Mouse (Mus musculus): ENCODE measurements around the gene Vav2.

The Vav2 gene

GRCm38 (mm10) chr2:27312500-27312899, 114.3 kb downstream of the Vav2 start:
- DNase-seq, result no peak

- DNase-seq, result peak; percentile 79 to 85
Measured at GRCm38 (mm10) chr2:27311606-27312005, 115.2 kb downstream of the Vav2 start.

GRCm38 (mm10) chr2:27310908-27311307, 115.9 kb downstream of the Vav2 start:
- DNase-seq, result peak; percentile 46 to 53

DNA sequence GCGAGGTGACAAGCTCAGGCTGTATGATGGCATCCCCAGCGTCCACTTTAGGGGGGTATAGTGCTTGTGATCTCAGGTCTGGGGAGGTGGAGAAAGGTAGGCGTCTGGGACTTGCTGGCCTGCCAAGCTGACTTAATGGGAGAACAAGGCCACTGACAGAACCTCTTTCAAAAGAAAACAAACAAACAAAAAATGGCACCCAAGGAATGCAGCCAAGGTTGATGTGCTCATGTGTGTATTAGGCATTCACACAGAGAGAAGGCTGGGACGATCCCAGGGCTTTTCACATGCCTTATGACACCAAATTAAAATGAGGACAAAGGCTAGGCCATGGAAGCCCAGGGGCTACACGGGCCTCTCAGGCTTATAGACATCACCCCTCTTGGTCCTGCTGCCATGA, 116.6 kb downstream of the Vav2 start:
- no peak for DNase-seq

DNA sequence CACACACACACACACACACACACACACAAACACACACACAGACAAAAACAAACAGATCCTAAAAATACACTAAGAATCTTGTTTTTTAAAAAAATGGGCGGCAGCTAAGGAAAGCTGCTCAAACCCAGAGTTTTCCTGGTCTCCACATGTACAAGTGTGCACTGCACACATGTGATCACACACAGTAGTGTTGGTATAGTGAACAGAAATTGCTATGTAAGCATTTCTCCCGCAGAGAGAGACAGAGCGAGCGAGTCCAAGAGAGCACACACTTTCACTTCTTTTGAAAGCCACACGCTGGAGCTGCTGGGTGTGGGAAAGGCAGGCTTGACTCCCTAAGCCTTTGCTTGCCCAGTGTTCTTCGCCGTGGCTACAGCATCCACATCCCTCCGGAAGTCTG, 120.2 kb downstream of the Vav2 start:
- no peak for DNase-seq

DNA sequence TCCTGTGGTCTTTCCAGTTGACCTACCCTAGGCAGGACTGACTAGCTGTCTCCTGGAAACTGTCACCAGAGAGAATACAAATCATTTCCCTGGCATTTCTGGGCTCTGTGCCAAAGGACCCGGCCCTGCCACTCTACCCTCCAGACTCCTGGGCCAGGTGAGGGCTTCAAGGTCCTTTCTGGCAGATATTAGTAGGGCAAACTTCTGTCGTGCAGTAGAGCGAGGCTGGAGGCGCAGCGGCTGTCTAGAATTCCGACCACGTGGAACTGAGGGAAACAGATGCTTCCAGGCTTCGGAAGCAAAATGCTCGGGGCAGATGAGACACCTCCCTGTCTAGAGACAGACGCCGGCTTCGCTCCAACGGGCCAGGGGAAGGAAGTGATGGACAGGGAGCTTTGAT, 122.1 kb downstream of the Vav2 start:
- peak; percentile 37 to 40 for DNase-seq

DNA sequence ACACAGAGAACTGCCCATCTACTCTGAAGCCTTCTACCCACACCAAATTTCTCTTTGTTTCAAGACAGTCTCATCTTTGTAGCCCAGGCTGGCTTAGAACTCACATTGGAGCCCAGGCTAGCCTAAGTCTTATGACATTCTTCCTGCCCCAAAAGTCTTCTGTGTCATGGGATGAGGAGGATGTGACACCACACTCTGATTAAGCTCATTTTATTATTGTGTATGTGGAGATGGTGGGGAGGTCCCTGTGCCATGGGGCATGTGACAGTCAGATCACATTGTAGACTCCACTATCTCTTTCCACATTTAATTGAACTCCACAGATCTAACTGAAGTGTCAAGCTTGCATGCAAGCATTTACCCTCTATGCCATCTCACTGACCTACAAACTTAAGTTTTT, 122.8 kb downstream of the Vav2 start:
- peak; percentile 40 to 48 for DNase-seq

GRCm38 (mm10) chr2:27301444-27302111, 125.3 kb downstream of the Vav2 start:
- DNase-seq, result no peak

DNA sequence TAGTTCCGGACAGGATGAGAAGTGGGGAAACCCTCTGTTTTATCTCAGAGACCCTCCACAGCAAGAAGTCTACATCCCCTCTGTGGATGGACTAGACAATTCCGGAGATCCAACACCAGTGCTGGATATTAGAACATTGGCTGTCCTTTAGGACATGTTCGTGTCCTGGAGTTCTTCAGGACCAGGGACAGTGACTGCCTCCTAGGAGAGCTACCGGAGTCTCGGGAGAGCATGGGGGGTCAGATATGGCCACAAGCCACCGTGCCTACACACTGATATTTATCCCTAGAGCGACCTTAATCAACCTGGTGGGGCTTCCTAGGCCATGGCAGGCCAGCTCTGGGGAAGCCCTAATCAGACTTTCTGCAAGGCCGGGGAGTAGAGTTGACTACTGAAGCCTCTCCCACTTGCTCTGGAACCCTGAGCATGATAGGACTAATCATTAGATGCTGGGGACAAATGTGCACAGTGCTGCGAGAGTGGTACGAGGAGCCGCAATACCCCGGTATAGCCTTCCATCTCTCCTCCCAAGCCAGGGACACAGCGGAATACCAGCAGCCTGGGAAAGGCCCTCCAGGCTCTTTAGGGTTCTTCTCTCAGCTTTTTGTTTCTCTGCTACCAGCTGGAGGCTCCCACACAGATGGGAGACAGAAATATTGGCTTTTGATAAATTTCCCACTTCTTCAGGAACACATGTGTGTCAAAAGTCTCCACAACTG, 125.9 kb downstream of the Vav2 start:
- DNase-seq, result no peak

DNA sequence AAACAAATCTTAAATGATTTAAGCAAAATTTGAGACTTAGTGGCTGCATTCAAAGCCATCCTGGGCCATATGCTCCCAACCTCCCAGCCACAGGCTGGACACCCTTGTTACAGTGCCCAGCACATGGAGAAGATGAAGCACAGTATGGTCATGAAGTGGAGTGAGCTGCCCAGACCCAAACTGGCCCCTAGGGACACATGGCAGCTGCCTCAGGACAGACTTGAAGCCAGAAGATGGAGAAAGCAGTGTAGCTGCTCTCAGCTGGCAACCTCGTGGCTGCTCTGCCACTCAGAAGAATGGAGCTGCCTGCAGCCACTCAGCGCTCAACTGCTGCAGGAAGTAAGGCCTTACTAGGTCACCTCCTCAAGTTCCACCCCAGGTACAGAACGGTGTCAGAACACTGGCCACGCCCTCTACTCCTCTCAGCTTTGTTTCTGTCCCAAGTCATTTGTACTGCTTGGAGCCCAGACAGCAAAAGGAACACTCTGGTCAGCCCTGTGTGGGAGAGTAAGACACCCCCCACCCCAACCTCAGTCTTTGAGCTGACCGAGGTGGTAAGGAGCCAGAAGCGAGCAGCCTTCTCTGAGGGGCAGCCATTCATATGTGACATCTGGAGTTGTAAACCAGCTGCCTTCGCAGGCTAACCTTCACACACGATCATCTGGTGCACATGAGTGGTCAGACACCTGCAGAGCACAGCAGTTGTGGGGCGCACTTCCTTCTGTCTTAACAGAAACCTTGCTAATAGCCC, 130.0 kb downstream of the Vav2 start:
- DNase-seq, result peak; percentile 71 to 72

DNA sequence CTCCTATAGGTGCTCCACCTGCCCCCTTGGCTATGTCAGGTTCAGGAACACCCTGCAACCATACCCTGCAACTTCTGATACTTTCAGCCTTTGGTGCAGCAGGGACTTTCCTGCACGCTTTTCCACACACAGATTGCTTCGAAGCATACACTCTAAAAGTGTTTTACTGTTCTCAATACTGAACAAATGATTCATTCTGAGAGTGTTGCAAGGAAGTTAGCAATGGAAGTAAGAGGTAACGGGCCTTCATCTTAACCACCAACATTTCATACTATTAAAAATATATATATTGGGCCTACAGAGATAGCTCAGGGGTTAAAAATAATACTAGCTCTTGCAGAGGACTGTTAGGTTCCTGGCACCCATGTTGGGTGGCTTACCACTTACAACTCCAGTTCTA, 132.1 kb downstream of the Vav2 start:
- DNase-seq, result no peak

DNA sequence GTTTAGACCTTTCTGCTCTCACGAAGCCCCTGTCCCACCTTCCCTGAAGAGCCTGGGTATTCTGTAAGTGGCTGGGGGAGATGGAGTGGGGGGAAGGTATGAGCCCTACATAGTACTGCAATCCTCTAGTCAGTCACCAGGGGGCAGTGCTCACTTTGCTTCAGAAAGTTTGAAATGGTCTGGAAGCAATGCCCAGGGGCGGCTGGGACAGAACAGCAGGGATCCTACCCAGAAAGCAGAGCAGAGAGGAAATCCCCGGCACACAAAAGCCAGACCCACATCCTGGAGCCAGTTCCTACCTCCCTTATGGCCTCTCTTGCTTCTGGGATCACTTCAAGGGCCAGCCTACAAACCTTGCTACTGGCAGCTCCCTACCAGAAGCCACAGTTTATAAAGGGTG, 137.8 kb downstream of the Vav2 start:
- peak; percentile 87 to 90 for DNase-seq

GRCm38 (mm10) chr2:27286971-27287710, 139.7 kb downstream of the Vav2 start:
- DNase-seq, result no peak

DNA sequence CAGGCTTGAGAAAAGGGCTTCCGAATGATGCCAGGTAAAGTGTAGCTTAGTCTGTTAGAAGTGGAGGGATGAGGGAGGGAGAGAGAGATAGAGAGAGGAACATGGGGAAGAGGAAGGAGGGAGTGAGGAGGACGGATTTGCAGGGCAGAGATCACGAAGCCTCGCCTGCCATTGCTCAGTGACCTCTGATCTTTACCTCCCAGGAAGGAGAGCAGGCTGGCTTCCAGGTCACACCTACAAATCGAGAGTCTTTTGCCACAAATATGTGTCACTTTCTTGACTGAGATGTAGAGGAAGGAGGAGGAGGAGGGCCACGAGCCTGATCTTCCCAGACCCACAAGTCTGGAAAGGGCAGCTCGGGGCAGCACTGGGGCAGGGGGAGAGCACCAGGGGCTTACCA, 142.4 kb downstream of the Vav2 start:
- no peak for DNase-seq

- no peak for DNase-seq
Measured at GRCm38 (mm10) chr2:27281771-27282170, 145.1 kb downstream of the Vav2 start.

GRCm38 (mm10) chr2:27280920-27281611, 145.8 kb downstream of the Vav2 start:
- DNase-seq, result peak; percentile 87 to 88

- no peak for DNase-seq
Measured at GRCm38 (mm10) chr2:27278859-27279258, 148.0 kb downstream of the Vav2 start.

DNA sequence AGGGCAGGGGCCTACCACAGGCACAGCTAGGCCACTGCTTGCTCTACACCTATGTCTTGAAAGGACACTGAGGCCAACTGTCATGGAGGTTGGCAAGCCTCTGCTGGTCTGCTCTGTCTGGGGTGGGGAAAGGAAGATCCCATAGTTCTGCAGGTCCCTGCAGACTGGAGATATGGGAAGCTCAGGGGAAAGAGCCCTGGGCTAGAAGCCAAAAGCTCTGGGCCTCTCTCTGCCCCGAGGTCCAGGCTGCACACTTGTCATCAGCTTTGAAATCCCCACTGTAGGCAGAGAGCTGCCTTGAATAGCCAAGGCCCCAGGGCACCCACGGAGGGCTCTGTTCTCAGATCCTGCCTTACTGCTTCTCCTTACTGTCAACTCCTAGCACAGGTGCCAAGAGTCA, 158.5 kb downstream of the Vav2 start:
- no peak for DNase-seq

- DNase-seq, result peak in 1 of 2 experiments; percentile 29
Measured at GRCm38 (mm10) chr2:27265819-27266218, 161.0 kb downstream of the Vav2 start.

GRCm38 (mm10) chr2:27262984-27263383, 163.8 kb downstream of the Vav2 start:
- no peak for DNase-seq

DNA sequence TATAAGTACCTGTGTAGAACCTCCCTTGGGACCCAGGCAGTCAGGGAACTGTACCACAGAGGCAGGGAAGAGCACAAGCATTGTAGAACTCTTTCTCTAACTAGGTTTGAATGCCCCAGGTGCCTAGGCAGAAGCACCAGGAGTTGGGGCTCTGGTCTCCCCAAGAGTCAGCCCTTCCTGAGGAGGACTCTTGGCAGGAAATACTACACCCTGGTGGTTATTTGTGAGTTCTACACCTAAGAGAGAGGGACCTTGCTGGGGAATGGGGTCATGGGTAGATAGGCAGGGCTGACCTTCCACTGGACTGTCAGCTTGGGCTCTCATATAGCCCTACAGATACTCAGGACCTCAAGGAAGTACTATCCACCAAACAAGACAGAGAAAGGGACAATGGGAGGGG, 175.4 kb downstream of the Vav2 start:
- no peak for DNase-seq

DNA sequence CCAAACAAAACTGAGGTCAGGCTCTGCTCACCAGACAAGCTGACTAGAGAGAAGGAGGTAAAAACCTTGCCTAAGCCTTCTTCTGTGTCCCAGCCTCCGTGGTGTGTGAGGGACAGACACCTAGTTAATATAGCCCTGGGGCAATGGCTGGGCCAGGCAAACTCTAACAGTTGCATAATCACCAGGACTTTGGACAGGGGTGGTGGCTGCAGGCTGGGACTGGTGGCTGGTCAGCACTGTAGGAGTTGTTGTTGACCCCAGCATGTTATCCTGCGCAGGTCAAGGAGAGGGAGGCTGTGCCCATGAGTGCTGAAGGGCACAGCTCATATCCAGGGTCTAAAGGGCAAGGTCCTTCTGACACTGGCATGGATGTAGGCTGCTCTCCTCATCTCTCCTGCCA, 178.6 kb downstream of the Vav2 start, which contains the start of gene Sardh:
TSS of gene Sardh (minus strand) at position 127 of the 400 bp plus-strand sequence.
- no peak for DNase-seq

Data from B cell, adult 2 months (primary cell).